Mouse (Mus musculus) testis, adult 2 months (tissue): ENCODE data around the gene Dnm2.

ENCODE experiments used
- CTCF ChIP-seq: fragments of 200-500 bp; IDR thresholded peaks from 2 replicates; pipeline ENCODE4 v1.5.1; 2012; ENCODE audit warnings: low read depth, mild to moderate bottlenecking, inconsistent platforms, low read length, moderate library complexity; ENCODE audit not compliant: control insufficient read depth, insufficient read depth, insufficient replicate concordance
- POLR2A ChIP-seq: fragments of 200-500 bp; IDR thresholded peaks from 2 replicates; pipeline ENCODE4 v1.6.1; 2012; ENCODE audit warnings: low read depth, mild to moderate bottlenecking, inconsistent platforms, low read length, moderate library complexity; ENCODE audit not compliant: control insufficient read depth

DNA sequence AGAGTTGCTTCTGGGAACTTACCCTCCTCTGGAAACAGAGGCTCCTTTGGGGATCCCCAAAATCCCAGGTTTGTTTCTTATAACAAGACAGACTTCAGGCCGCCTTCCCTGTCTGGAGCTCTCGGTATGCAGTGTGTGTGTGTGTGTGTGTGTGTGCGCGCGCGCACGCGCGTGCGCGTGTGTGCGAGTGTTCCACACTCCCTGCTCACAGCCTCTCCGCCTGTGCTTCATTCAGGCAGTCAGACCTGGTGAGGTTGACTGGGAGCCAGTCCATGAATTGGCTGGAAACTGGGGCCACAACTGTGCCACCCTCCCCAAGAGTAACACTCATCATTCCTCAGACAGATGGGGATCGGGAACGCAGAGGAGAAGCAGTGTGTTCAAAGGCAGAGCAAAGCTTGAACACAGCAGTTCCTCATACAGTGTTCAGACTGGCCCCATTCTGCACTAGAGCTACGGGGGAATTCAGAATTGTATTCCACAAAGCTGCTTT lies 72.4 kb downstream of the Dnm2 start:
- TF ChIP-seq POLR2A: no peak
- TF ChIP-seq CTCF: no peak
